Comparison of ENCODE assay signal across 13 mouse cellular contexts in the genomic region with DNA sequence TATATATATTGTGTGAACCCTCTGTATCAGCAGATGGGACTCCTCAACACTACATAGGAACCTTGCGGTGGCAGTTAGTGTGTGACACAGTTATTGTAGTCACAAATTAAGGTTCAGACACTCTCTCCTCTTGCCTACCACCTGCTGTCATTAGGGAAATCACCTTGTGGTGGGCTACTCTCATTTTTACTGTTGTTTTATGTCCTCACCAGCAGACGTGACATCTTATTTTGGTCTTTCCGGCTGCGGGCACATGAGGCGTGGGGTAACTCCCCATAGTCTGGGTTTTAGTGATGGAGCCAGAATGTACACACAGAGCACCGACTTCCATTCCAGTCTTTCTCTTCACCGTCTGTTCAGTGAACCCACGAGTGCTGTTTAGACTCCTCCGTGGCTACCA.
"Had no signal": no experiment of that assay in that cellular context is flagged by ENCODE, and none has a peak within 500 bp of the region (broad histone marks: within the 10 kb centered on the region; RNA-seq: fewer than 3 reads in every experiment).

No protein-coding gene starts in this region.

- H3K27me3 ChIP-seq: limb, embryonic 15.5 days; liver, embryonic 13.5 days; midbrain, embryonic 13.5 days; neural tube, embryonic 13.5 days; stomach, embryonic 15.5 days had no signal

- H3K27ac ChIP-seq: limb, embryonic 15.5 days; liver, embryonic 13.5 days; midbrain, embryonic 13.5 days; neural tube, embryonic 13.5 days; stomach, embryonic 15.5 days had no signal

- H3K36me3 ChIP-seq: limb, embryonic 15.5 days; liver, embryonic 13.5 days; midbrain, embryonic 13.5 days; neural tube, embryonic 13.5 days; stomach, embryonic 15.5 days had no signal

- ATAC-seq: midbrain, embryonic 13.5 days had no signal

- H3K4me2 ChIP-seq: limb, embryonic 15.5 days; liver, embryonic 13.5 days; midbrain, embryonic 13.5 days; neural tube, embryonic 13.5 days; stomach, embryonic 15.5 days had no signal

- DNase-seq: kidney, adult 8-10 months; kidney, postnatal 25 days; layer of hippocampus, adult 9-11 months; layer of hippocampus, postnatal 36 days; liver, embryonic 13.5 days; lung, adult 18-20 months; right cerebral cortex, postnatal 25 days; thymus, adult 2 months; thymus, postnatal 25 days had no signal

- H3K9me3 ChIP-seq: limb, embryonic 15.5 days; liver, embryonic 13.5 days; midbrain, embryonic 13.5 days; neural tube, embryonic 13.5 days; stomach, embryonic 15.5 days had no signal

- H3K4me3 ChIP-seq: limb, embryonic 15.5 days; liver, embryonic 13.5 days; midbrain, embryonic 13.5 days; neural tube, embryonic 13.5 days; stomach, embryonic 15.5 days had no signal

- H3K9ac ChIP-seq: limb, embryonic 15.5 days; liver, embryonic 13.5 days; midbrain, embryonic 13.5 days; neural tube, embryonic 13.5 days; stomach, embryonic 15.5 days had no signal

- H3K4me1 ChIP-seq: liver, embryonic 13.5 days; midbrain, embryonic 13.5 days; neural tube, embryonic 13.5 days; stomach, embryonic 15.5 days had no signal
